Mouse (Mus musculus): ENCODE measurements around the gene Pigu. TPM values are rescaled to one million over a fixed set of nuclear protein-coding genes. Genes with fewer than 3 reads are reported as not detected.

Pigu gene
- 35.8 TPM for polyA plus RNA-seq (2015; fragmentation: Illumina TruSeq; extraction: RNeasy Lipid Tissue Mini Kit (QIAGEN cat#74804); ENCODE audit: insufficient read depth, low replicate concordance)

GRCm38 (mm10) chr2:155356971-155357591, at the start of gene Pigu:
Gene Pigu, minus strand, starts transcription at chr2:155357430.

GRCm38 (mm10) chr2:155380261-155381059, 23.2 kb upstream of the Pigu start, which contains the start of gene Trp53inp2:
Gene Trp53inp2, plus strand, starts transcription at chr2:155381059.

GRCm38 (mm10) chr2:155276195-155276594, 81.0 kb downstream of the Pigu start, which contains the start of gene Map1lc3a:
Gene Map1lc3a, plus strand, starts transcription at chr2:155276297.

GRCm38 (mm10) chr2:155236362-155236992, 120.8 kb downstream of the Pigu start, which contains the start of gene Dynlrb1:
Gene Dynlrb1, plus strand, starts transcription at chr2:155236533.

Other genes with a start within 250 kb of the Pigu start
- gene Itch, start 223.9 kb downstream of the Pigu start, polyA plus RNA-seq (2015; fragmentation: Illumina TruSeq; extraction: RNeasy Lipid Tissue Mini Kit (QIAGEN cat#74804); ENCODE audit: insufficient read depth, low replicate concordance) = 85.2 TPM
- 159 TPM for gene Dynlrb1, start 120.9 kb downstream of the Pigu start, polyA plus RNA-seq (2015; fragmentation: Illumina TruSeq; extraction: RNeasy Lipid Tissue Mini Kit (QIAGEN cat#74804); ENCODE audit: insufficient read depth, low replicate concordance)
- gene Map1lc3a, start 81.1 kb downstream of the Pigu start, polyA plus RNA-seq (2015; fragmentation: Illumina TruSeq; extraction: RNeasy Lipid Tissue Mini Kit (QIAGEN cat#74804); ENCODE audit: insufficient read depth, low replicate concordance) = 7.4 TPM
- 21.6 TPM for gene Trp53inp2, start 23.6 kb upstream of the Pigu start, polyA plus RNA-seq (2015; fragmentation: Illumina TruSeq; extraction: RNeasy Lipid Tissue Mini Kit (QIAGEN cat#74804); ENCODE audit: insufficient read depth, low replicate concordance)
- 42.2 TPM for gene Ncoa6, start 116.5 kb upstream of the Pigu start, polyA plus RNA-seq (2015; fragmentation: Illumina TruSeq; extraction: RNeasy Lipid Tissue Mini Kit (QIAGEN cat#74804); ENCODE audit: insufficient read depth, low replicate concordance)
- 19.3 TPM for gene Acss2, start 160.5 kb upstream of the Pigu start, polyA plus RNA-seq (2015; fragmentation: Illumina TruSeq; extraction: RNeasy Lipid Tissue Mini Kit (QIAGEN cat#74804); ENCODE audit: insufficient read depth, low replicate concordance)
- gene Ggt7, start 160.8 kb upstream of the Pigu start, polyA plus RNA-seq (2015; fragmentation: Illumina TruSeq; extraction: RNeasy Lipid Tissue Mini Kit (QIAGEN cat#74804); ENCODE audit: insufficient read depth, low replicate concordance) = 0.54 TPM
- 8.4 TPM for gene Gss, start 235.4 kb upstream of the Pigu start, polyA plus RNA-seq (2015; fragmentation: Illumina TruSeq; extraction: RNeasy Lipid Tissue Mini Kit (QIAGEN cat#74804); ENCODE audit: insufficient read depth, low replicate concordance)

Measured in spleen, adult 10 weeks (tissue).